Mouse (Mus musculus): Measurements from ENCODE around the gene Asnsd1. TPM values are rescaled to one million over a fixed set of nuclear protein-coding genes. Genes with fewer than 3 reads are reported as not detected.
A peak's percentile ranks its signal among the peaks of the same experiment; 100 is the strongest.

Gene Asnsd1
- polyA plus RNA-seq, 1 experiment from 2014 or later, result 88.6 TPM

DNA sequence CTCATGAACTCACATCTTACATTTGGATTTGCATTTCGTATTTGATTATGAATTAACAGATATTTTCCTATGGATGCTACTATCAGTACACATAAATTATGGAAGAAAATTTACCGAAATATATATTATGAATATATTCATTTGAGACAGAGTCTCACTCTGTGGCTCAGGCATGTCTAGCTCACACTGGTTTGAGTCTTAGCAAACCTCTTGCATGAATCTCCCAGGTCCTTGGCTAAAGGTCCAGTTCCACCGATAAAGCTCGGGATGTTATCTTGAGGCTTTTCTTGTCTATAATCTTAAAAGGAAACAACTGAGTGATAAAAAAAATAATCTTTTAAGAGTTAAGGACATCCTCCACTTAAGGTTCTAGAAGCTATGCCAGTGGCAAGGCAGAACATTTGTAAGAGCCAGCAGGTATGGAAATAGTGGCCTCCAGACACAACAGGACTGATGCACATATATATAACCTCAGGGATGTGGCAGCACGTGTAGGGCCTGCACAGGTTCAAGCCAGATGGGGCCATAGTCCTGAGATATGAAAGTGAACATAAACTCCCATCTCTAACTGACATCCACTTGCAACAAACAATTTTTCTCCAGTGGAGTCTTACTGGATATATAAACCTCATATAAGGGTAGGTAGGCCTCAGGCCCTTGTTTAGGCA lies 27.6 kb downstream of the Asnsd1 start:
- Histone ChIP-seq H3K27me3 (no peaks in the 10 kb centered on the region), H3K4me1 (no peaks in the 10 kb centered on the region), H3K4me2 (replicated peaks) (no peak overlapping the region), H3K27ac (no peak overlapping the region), H3K9ac (no peak overlapping the region), H3K36me3 (peaks cover 7% of the 10 kb centered on the region), H3K9me3 (no peaks in the 10 kb centered on the region), H3K4me3 (no peak overlapping the region)
- WGBS, result 92% methylated on average over 5 of the region's 5 CpGs
- no peak for ATAC-seq (ENCODE audit: low FRiP score, low read depth)

DNA sequence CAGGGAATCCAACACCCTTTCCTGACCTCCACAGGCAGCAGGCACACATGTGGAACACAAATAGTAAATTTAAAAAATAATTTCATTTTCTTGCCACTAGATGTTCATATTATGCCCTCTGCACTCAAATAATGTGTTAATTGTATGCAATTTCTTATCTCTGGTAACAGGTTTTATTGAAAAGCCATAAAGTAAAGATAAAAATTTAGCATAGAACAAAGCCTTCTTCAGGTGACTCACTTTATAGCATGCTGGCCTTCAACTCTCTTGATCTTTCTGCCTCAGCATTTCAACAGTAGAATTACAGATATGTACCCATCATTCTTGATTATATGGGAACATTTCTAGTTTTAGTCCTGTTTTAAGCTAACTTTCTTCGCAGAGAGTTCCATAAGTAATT lies 28.3 kb downstream of the Asnsd1 start:
- Histone ChIP-seq H3K9me3 (no peaks in the 10 kb centered on the region), H3K9ac (no peak overlapping the region), H3K27ac (no peak overlapping the region), H3K27me3 (no peaks in the 10 kb centered on the region), H3K4me1 (no peaks in the 10 kb centered on the region), H3K4me2 (replicated peaks) (no peak overlapping the region), H3K36me3 (peaks cover 7% of the 10 kb centered on the region), H3K4me3 (no peak overlapping the region)
- ATAC-seq (ENCODE audit: low FRiP score, low read depth), result no peak
- WGBS, result 95% methylated on average over 1 of the region's 1 CpGs

DNA sequence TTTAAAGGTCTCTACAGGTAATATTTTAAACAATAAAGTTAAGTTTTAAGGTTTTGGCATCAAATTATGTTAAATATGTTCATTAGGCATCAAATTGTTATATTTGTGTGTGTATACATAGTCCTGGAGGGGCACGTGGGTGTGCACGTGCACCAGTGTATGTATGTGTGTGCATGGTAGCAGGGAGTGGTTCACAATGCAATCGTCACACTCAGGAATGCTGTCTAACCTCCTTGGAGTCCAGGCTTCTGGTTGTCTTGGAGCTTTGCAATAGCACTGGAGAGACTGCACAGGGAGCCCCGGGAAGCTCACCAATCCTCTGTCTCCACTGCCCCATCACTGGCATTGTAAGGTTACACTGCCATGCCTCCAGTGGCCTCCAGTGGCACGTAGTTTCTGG lies 29.3 kb downstream of the Asnsd1 start:
- Histone ChIP-seq H3K27ac (no peak overlapping the region), H3K9me3 (no peaks in the 10 kb centered on the region), H3K4me3 (no peak overlapping the region), H3K36me3 (peaks cover 12% of the 10 kb centered on the region), H3K27me3 (no peaks in the 10 kb centered on the region), H3K4me1 (no peaks in the 10 kb centered on the region), H3K9ac (no peak overlapping the region), H3K4me2 (replicated peaks) (no peak overlapping the region)
- WGBS, result 92% methylated on average over 5 of the region's 5 CpGs
- no peak for ATAC-seq (ENCODE audit: low FRiP score, low read depth)

DNA sequence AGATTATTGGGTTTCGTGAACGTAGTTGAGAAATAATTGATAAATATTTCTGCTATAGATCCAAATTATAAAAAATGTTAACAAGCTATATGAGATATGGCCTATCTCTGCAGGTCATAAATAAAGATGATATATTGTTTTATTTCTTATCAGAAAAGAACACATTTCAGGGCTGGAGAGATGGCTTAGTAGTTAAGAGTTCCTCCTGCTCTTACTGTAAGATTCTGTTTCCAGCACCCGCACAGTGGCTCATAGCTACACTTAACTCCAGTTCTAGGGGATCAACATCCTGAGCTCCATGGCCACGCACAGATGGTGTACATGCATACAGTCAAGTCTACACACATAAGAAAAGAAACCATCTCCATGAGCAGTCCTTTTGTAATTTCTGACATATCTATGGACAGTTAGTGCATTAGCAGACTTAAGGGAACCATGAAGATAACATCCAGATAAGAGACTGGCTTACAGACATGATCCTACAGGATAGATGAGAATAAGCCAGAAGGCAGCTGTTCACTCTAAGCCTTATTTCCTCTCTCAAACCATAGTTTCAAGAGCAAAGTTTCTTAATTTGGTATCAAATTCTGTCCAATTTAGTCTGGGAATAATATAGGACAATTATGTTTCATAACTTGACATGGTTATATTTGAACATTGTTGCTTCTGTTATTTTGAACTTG lies 30.7 kb downstream of the Asnsd1 start:
- Histone ChIP-seq H3K27me3 (no peaks in the 10 kb centered on the region), H3K9me3 (no peaks in the 10 kb centered on the region), H3K9ac (no peak overlapping the region), H3K4me3 (no peak overlapping the region), H3K4me1 (no peaks in the 10 kb centered on the region), H3K4me2 (replicated peaks) (no peak overlapping the region), H3K36me3 (peaks cover 20% of the 10 kb centered on the region), H3K27ac (no peak overlapping the region)
- no peak for ATAC-seq (ENCODE audit: low FRiP score, low read depth)
- 93% methylated on average over 4 of the region's 4 CpGs for WGBS

DNA sequence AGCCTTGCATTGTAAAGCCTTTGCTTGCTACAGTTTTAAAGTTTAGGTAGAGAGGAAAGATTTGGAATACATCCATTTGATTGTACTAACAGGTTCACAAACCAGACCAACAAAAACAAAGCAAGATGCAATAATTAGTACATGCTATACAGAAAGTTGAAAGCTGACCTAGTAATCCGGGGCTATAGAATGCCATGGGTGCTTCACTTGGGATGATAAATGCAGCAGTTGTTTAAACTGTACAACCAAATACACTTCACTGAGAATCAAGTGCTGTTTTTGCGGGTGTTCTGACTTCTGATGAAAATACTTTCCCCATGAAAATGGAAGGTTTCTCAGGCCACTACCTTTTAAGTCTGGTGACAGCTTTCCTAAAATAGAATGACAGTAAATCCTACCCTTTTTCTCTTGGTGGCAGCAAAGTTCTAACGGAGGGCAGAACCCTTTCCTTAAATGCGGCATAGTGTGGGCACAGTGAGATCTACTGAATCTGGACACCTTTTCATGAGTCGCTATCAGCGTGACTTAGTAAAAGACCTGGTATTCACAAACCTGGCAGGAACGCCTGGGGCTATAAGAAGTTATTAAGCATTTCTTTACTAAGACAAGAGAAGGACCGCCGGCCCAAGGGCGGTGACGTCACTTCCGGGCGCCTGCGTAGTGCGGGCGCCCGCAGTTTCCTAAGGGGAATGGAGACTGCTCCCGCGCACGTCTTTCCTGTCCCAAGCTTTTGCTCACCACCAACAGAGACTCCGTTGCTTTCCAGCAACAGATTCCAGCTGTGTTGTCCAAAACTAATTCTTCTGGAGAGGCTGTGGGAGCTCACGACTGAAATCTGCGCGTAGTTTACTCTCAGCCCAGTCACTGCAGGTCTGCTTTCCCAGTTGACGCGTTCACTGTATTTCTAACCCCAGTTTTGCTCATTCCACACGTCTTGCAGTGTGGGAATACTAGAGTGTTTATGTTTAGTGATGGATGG lies 39.3 kb downstream of the Asnsd1 start, which contains the start of gene Osgepl1:
Osgepl1 (plus strand) TSS at position 636 of the 979 bp plus-strand sequence.
- WGBS, result 3% methylated on average over 27 of the region's 27 CpGs
- peak within 1 kb of the TSS; percentile 68 for H3K4me2 ChIP-seq (replicated peaks)
- peak within 1 kb of the TSS; percentile 76 for H3K27ac ChIP-seq
- peak; percentile 96 for ATAC-seq (ENCODE audit: low FRiP score, low read depth)
- H3K9me3 ChIP-seq, result no peaks in the 10 kb centered on the region
- peaks cover 14% of the 10 kb centered on the region for H3K36me3 ChIP-seq
- peak within 1 kb of the TSS; percentile 58 for H3K4me3 ChIP-seq
- H3K27me3 ChIP-seq, result no peaks in the 10 kb centered on the region
- H3K9ac ChIP-seq, result peak within 1 kb of the TSS; percentile 73
- no peaks in the 10 kb centered on the region for H3K4me1 ChIP-seq

DNA sequence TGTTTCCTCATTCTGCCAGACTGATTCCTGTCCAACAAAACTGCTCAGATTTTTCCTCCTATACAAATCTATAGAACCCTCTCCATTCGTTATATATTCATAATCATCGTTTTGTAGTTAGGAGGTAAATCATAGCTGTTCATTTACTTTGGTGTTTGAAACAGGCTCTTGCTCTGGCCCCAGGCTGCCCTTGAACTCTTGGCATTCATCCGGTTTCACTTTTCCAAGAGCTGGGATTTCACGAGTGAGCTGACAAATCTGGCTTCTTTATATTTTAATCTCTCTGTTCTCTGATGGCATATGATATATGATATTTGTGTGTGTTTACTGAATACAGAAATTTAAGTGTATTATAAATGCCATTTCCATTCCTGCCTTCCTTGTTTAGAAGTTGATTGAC lies 52.0 kb downstream of the Asnsd1 start:
- H3K4me3 ChIP-seq, result no peak overlapping the region
- WGBS, result 79% methylated on average over 4 of the region's 4 CpGs
- H3K27ac ChIP-seq, result no peak overlapping the region
- H3K27me3 ChIP-seq, result no peaks in the 10 kb centered on the region
- H3K4me2 ChIP-seq (replicated peaks), result no peak overlapping the region
- no peak for ATAC-seq (ENCODE audit: low FRiP score, low read depth)
- no peaks in the 10 kb centered on the region for H3K9me3 ChIP-seq
- no peak overlapping the region for H3K9ac ChIP-seq
- peaks cover 13% of the 10 kb centered on the region for H3K4me1 ChIP-seq
- peaks cover 9% of the 10 kb centered on the region for H3K36me3 ChIP-seq

DNA sequence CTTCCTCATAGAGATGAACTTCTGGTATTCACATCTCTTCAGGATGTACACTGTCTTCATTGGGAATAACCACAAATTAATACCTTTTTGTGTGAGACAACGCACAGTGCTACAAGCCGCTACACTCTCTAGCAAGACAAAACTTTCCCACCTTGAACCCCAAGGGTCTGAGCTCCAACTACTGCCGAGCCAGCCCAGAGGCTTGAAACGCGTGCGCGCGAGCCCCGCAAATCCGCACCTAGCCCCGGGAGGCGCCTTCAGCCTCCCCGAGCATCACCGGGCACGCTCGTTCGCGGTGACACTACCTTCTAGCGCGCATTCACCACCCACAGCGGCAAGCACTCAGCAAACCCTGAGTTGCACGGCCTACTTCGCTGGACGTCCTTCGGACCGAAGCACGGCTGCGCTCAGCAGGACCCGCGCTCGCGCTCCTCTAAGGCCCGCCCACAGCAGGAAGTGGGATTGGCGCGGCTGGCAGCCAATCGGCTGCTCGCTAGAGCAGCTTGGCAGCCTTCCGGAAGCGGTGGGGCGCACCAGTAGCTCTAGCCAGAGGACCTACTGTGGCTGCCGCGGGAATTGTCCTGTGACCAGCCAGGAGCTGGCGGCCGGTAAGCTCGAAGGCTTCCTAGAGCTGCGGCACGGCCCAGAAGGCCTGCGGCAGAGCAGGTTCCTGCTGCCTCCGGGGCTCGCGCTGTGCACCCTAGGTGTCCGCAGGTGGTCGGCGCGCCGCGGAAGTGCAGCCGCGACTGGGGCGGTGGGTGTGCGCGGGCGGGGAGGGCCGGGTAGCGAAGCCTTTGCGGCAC lies 55.8 kb downstream of the Asnsd1 start, which contains the start of the genes Pms1, Ormdl1 and Gm28778:
Pms1 (minus strand) TSS at position 438 of the 803 bp plus-strand sequence.
Ormdl1 (plus strand) TSS at position 515 of the 803 bp plus-strand sequence.
Gm28778 (plus strand) TSS at position 531 of the 803 bp plus-strand sequence.
- Histone ChIP-seq H3K9me3 (no peaks in the 10 kb centered on the region), H3K27me3 (no peaks in the 10 kb centered on the region), H3K9ac (peak within 1 kb of the TSS; percentile 91), H3K4me3 (peak within 1 kb of the TSS; percentile 78), H3K36me3 (peaks cover 11% of the 10 kb centered on the region), H3K4me2 (replicated peaks) (peak within 1 kb of the TSS; percentile 65), H3K27ac (peak within 1 kb of the TSS; percentile 86), H3K4me1 (peaks cover 13% of the 10 kb centered on the region)
- under 1% methylated on average over 66 of the region's 66 CpGs for WGBS
- peak; percentile 100 for ATAC-seq (ENCODE audit: low FRiP score, low read depth)

Other genes with a start within 250 kb of the Asnsd1 start
- not detected in 2 replicates for gene 1700019A02Rik, start 165.1 kb downstream of the Asnsd1 start, polyA plus RNA-seq (2015; fragmentation: Nextera tagmentation; extraction: Ambion mirVana)
- 24.3 and 26.6 TPM in 2 replicates for gene Pms1, start 55.7 kb downstream of the Asnsd1 start, polyA plus RNA-seq (2015; fragmentation: Nextera tagmentation; extraction: Ambion mirVana)
- gene Ormdl1, start 55.7 kb downstream of the Asnsd1 start, polyA plus RNA-seq (2015; fragmentation: Nextera tagmentation; extraction: Ambion mirVana), result 45.8 and 46.7 TPM in 2 replicates
- not detected in 2 replicates for gene Gm28778, start 55.6 kb downstream of the Asnsd1 start, polyA plus RNA-seq (2015; fragmentation: Nextera tagmentation; extraction: Ambion mirVana)
- gene Osgepl1, start 39.1 kb downstream of the Asnsd1 start, polyA plus RNA-seq (2015; fragmentation: Nextera tagmentation; extraction: Ambion mirVana), result 19.3 and 19.5 TPM in 2 replicates
- gene Asdurf, start 133 bp downstream of the Asnsd1 start, polyA plus RNA-seq (2015; fragmentation: Nextera tagmentation; extraction: Ambion mirVana), result 1.2 and 18.1 TPM in 2 replicates
- gene Gm28551, start 85 bp downstream of the Asnsd1 start, polyA plus RNA-seq (2015; fragmentation: Nextera tagmentation; extraction: Ambion mirVana), result 1.2 and 1.3 TPM in 2 replicates